Mouse (Mus musculus): ENCODE measurements around the gene Maml2.

GRCm38 (mm10) chr9:13588786-13589185, 291.0 kb downstream of the Maml2 start:
- no peak for TF ChIP-seq TAL1 (IDR thresholded peaks at IDR 0.05; ENCODE audit: low read length)
- no peak for TF ChIP-seq GATA1 (IDR thresholded peaks at IDR 0.05; ENCODE audit: low read length)
